Mouse (Mus musculus) hindbrain, embryonic 15.5 days (tissue): ENCODE results near the gene Gbp10. TPM values are rescaled to one million over a fixed set of nuclear protein-coding genes. Genes with fewer than 3 reads are reported as not detected.
"Not testable (repeated sequence)": the region's sequence is repeated elsewhere in the genome, so short reads cannot be mapped to it uniquely, and the experiment has no call there.

Experiments
- ATAC-seq: fragments of 200-750 bp; cut with Nextera tagmentation; 2 replicates; pipeline ENCODE4 v1.8.0; 2017; ENCODE audit warnings: low read depth, moderate number of reproducible peaks, moderate TSS enrichment; ENCODE audit not compliant: low FRiP score
- H3K27ac ChIP-seq: fragments of 300-500 bp; sonication (generic); replicated peaks from 2 replicates; pipeline ENCODE4 v1.5.1; 2015; ENCODE audit warnings: mild to moderate bottlenecking, inconsistent platforms
- H3K27me3 ChIP-seq: fragments of 300-500 bp; sonication (generic); 2 replicates; pipeline ENCODE4 v1.6.1; 2015; ENCODE audit warnings: control low read depth, inconsistent platforms
- H3K36me3 ChIP-seq: fragments of 300-500 bp; sonication (generic); 2 replicates; pipeline ENCODE4 v1.6.1; 2015; ENCODE audit warnings: control low read depth, inconsistent platforms
- H3K4me1 ChIP-seq: fragments of 300-500 bp; sonication (generic); replicated peaks from 2 replicates; pipeline ENCODE4 v1.6.1; 2015; ENCODE audit warnings: control low read depth, inconsistent platforms
- H3K4me2 ChIP-seq: fragments of 300-500 bp; sonication (generic); 2 replicates; pipeline ENCODE4 v1.6.1; 2015; ENCODE audit warnings: moderate library complexity, mild to moderate bottlenecking, inconsistent platforms
- H3K4me3 ChIP-seq: fragments of 300-500 bp; sonication (generic); 2 replicates; pipeline ENCODE4 v1.5.1; 2015; ENCODE audit warnings: mild to moderate bottlenecking, inconsistent platforms
- H3K9ac ChIP-seq: fragments of 300-500 bp; sonication (generic); 2 replicates; pipeline ENCODE4 v1.6.1; 2015; ENCODE audit warnings: inconsistent platforms
- H3K9me3 ChIP-seq: fragments of 300-500 bp; sonication (generic); 2 replicates; pipeline ENCODE4 v1.6.1; 2016; ENCODE audit warnings: control low read depth, inconsistent platforms
- WGBS: fragments of 180-500 bp; shearing (Covaris S2); methylation state at CpG from one replicate; pipeline ENCODE4 v1.1.7; 2015; 5-methylcytosine and 5-hydroxymethylcytosine counted together
- polyA plus RNA-seq: library from polyadenylated mRNA; unstranded; fragments of >200 nt; fragmentation: Nextera tagmentation; extraction: Ambion mirVana; gene quantifications from 2 replicates; pipeline ENCODE4 v1.2.1, GENCODE M21; 2015

Gbp10 gene
- 1.6 and 2.1 TPM in 2 replicates for polyA plus RNA-seq

GRCm38 (mm10) chr5:105239483-105240047, at the start of gene Gbp10:
Gene Gbp10, minus strand, starts transcription at chr5:105239533.
- H3K4me2 ChIP-seq, H3K9ac ChIP-seq, H3K27me3 ChIP-seq, H3K9me3 ChIP-seq, H3K36me3 ChIP-seq, H3K4me3 ChIP-seq, H3K4me1 ChIP-seq, ATAC-seq, H3K27ac ChIP-seq: not testable (repeated sequence)

GRCm38 (mm10) chr5:105260673-105261072, 21.3 kb upstream of the Gbp10 start:
- not testable (repeated sequence) for H3K36me3 ChIP-seq, H3K4me3 ChIP-seq, H3K9me3 ChIP-seq, H3K9ac ChIP-seq, H3K4me1 ChIP-seq, ATAC-seq, H3K27ac ChIP-seq, H3K4me2 ChIP-seq, H3K27me3 ChIP-seq
- WGBS = 100% methylated on average over 1 of the region's 3 CpGs

GRCm38 (mm10) chr5:105252491-105252890, 13.2 kb upstream of the Gbp10 start:
- no peak overlapping the region for H3K27ac ChIP-seq
- no peaks in the 10 kb centered on the region for H3K4me1 ChIP-seq
- no peak overlapping the region for H3K4me2 ChIP-seq
- no peak for ATAC-seq
- H3K27me3 ChIP-seq = no peaks in the 10 kb centered on the region
- no peak overlapping the region for H3K4me3 ChIP-seq
- no peaks in the 10 kb centered on the region for H3K36me3 ChIP-seq
- no peaks in the 10 kb centered on the region for H3K9me3 ChIP-seq
- H3K9ac ChIP-seq = no peak overlapping the region

- not testable (repeated sequence) for H3K4me2 ChIP-seq, H3K4me1 ChIP-seq, ATAC-seq, H3K9ac ChIP-seq, H3K27me3 ChIP-seq, H3K9me3 ChIP-seq, H3K27ac ChIP-seq, H3K36me3 ChIP-seq, H3K4me3 ChIP-seq
- 84% methylated on average over 3 of the region's 3 CpGs for WGBS
Measured at GRCm38 (mm10) chr5:105244741-105245140, 5.4 kb upstream of the Gbp10 start.

GRCm38 (mm10) chr5:105240982-105241381, 1.6 kb upstream of the Gbp10 start:
- not testable (repeated sequence) for H3K9me3 ChIP-seq, H3K4me2 ChIP-seq, H3K9ac ChIP-seq, H3K27me3 ChIP-seq, H3K4me3 ChIP-seq, H3K36me3 ChIP-seq, H3K4me1 ChIP-seq, H3K27ac ChIP-seq
- 58% methylated on average over 5 of the region's 5 CpGs for WGBS
- peak; percentile 79 for ATAC-seq

- not testable (repeated sequence) for ATAC-seq, H3K9me3 ChIP-seq, H3K4me1 ChIP-seq, H3K27me3 ChIP-seq, H3K36me3 ChIP-seq, H3K9ac ChIP-seq, H3K27ac ChIP-seq, H3K4me3 ChIP-seq, H3K4me2 ChIP-seq
- 86% methylated on average over 1 of the region's 1 CpGs for WGBS
Measured at GRCm38 (mm10) chr5:105238402-105238801, 931 bp downstream of the Gbp10 start.

GRCm38 (mm10) chr5:105236040-105236439, 3.3 kb downstream of the Gbp10 start:
- not testable (repeated sequence) for H3K4me3 ChIP-seq, H3K4me2 ChIP-seq, H3K9ac ChIP-seq, H3K9me3 ChIP-seq, H3K36me3 ChIP-seq, ATAC-seq, H3K27ac ChIP-seq, H3K27me3 ChIP-seq, H3K4me1 ChIP-seq
- 72% methylated on average over 3 of the region's 3 CpGs for WGBS

- not testable (repeated sequence) for H3K27me3 ChIP-seq, H3K4me3 ChIP-seq, H3K4me2 ChIP-seq, H3K9ac ChIP-seq, H3K36me3 ChIP-seq, H3K9me3 ChIP-seq, ATAC-seq, H3K27ac ChIP-seq, H3K4me1 ChIP-seq
- 100% methylated on average over 1 of the region's 3 CpGs for WGBS
Measured at GRCm38 (mm10) chr5:105208957-105209356, 30.4 kb downstream of the Gbp10 start.

- not testable (repeated sequence) for H3K27ac ChIP-seq, H3K4me3 ChIP-seq, H3K36me3 ChIP-seq, H3K4me1 ChIP-seq, H3K27me3 ChIP-seq, H3K4me2 ChIP-seq, H3K9ac ChIP-seq, H3K9me3 ChIP-seq, ATAC-seq
- 88% methylated on average over 4 of the region's 4 CpGs for WGBS
Measured at GRCm38 (mm10) chr5:105200791-105201355, 38.5 kb downstream of the Gbp10 start.

- H3K4me2 ChIP-seq, H3K27ac ChIP-seq, H3K4me1 ChIP-seq, H3K27me3 ChIP-seq, H3K36me3 ChIP-seq, H3K9me3 ChIP-seq, H3K9ac ChIP-seq, H3K4me3 ChIP-seq, ATAC-seq: not testable (repeated sequence)
- 94% methylated on average over 1 of the region's 1 CpGs for WGBS
Measured at GRCm38 (mm10) chr5:105199149-105199548, 40.2 kb downstream of the Gbp10 start.

- H3K4me2 ChIP-seq, H3K27ac ChIP-seq, H3K9ac ChIP-seq, H3K9me3 ChIP-seq, H3K36me3 ChIP-seq, H3K4me3 ChIP-seq, H3K4me1 ChIP-seq, H3K27me3 ChIP-seq, ATAC-seq: not testable (repeated sequence)
Measured at GRCm38 (mm10) chr5:105197915-105198560, 41.3 kb downstream of the Gbp10 start.

GRCm38 (mm10) chr5:105196308-105196707, 43.0 kb downstream of the Gbp10 start:
- H3K9ac ChIP-seq, H3K4me2 ChIP-seq, H3K36me3 ChIP-seq, ATAC-seq, H3K4me3 ChIP-seq, H3K9me3 ChIP-seq, H3K27me3 ChIP-seq, H3K4me1 ChIP-seq, H3K27ac ChIP-seq: not testable (repeated sequence)
- WGBS = 76% methylated on average over 5 of the region's 5 CpGs

GRCm38 (mm10) chr5:105192536-105192935, 46.8 kb downstream of the Gbp10 start:
- not testable (repeated sequence) for H3K27me3 ChIP-seq, H3K4me1 ChIP-seq, ATAC-seq, H3K9ac ChIP-seq, H3K9me3 ChIP-seq, H3K4me2 ChIP-seq, H3K36me3 ChIP-seq, H3K27ac ChIP-seq, H3K4me3 ChIP-seq
- WGBS = 89% methylated on average over 2 of the region's 2 CpGs
